Mouse (Mus musculus): ENCODE data around the gene 1700025G04Rik.

Gene 1700025G04Rik

GRCm38 (mm10) chr1:151958442-151958841, 131.5 kb downstream of the 1700025G04Rik start:
- H3K27me3 ChIP-seq (ENCODE audit: control insufficient read depth, insufficient read depth, low read length, poor library complexity, severe bottlenecking) = no peaks in the 10 kb centered on the region
- DNase-seq (ENCODE audit: low read depth, low spot score) = no peak
- H3K36me3 ChIP-seq (ENCODE audit: control insufficient read depth, insufficient read depth, low read length, poor library complexity, severe bottlenecking) = no peaks in the 10 kb centered on the region

- no peak for DNase-seq (ENCODE audit: low read depth, low spot score)
- no peaks in the 10 kb centered on the region for H3K36me3 ChIP-seq (ENCODE audit: control insufficient read depth, insufficient read depth, low read length, poor library complexity, severe bottlenecking)
- H3K27me3 ChIP-seq (ENCODE audit: control insufficient read depth, insufficient read depth, low read length, poor library complexity, severe bottlenecking) = no peaks in the 10 kb centered on the region
Observed at GRCm38 (mm10) chr1:151957669-151958068, 132.3 kb downstream of the 1700025G04Rik start.

- H3K27me3 ChIP-seq (ENCODE audit: control insufficient read depth, insufficient read depth, low read length, poor library complexity, severe bottlenecking) = no peaks in the 10 kb centered on the region
- no peaks in the 10 kb centered on the region for H3K36me3 ChIP-seq (ENCODE audit: control insufficient read depth, insufficient read depth, low read length, poor library complexity, severe bottlenecking)
- DNase-seq (ENCODE audit: low read depth, low spot score) = no peak
Observed at GRCm38 (mm10) chr1:151955866-151956265, 134.1 kb downstream of the 1700025G04Rik start.

GRCm38 (mm10) chr1:151953563-151953962, 136.4 kb downstream of the 1700025G04Rik start:
- H3K27me3 ChIP-seq (ENCODE audit: control insufficient read depth, insufficient read depth, low read length, poor library complexity, severe bottlenecking) = no peaks in the 10 kb centered on the region
- no peaks in the 10 kb centered on the region for H3K36me3 ChIP-seq (ENCODE audit: control insufficient read depth, insufficient read depth, low read length, poor library complexity, severe bottlenecking)
- no peak for DNase-seq (ENCODE audit: low read depth, low spot score)

- H3K36me3 ChIP-seq (ENCODE audit: control insufficient read depth, insufficient read depth, low read length, poor library complexity, severe bottlenecking) = no peaks in the 10 kb centered on the region
- DNase-seq (ENCODE audit: low read depth, low spot score) = no peak
- H3K27me3 ChIP-seq (ENCODE audit: control insufficient read depth, insufficient read depth, low read length, poor library complexity, severe bottlenecking) = no peaks in the 10 kb centered on the region
Observed at GRCm38 (mm10) chr1:151948065-151948464, 141.9 kb downstream of the 1700025G04Rik start.

GRCm38 (mm10) chr1:151947571-151947970, 142.4 kb downstream of the 1700025G04Rik start:
- no peaks in the 10 kb centered on the region for H3K36me3 ChIP-seq (ENCODE audit: control insufficient read depth, insufficient read depth, low read length, poor library complexity, severe bottlenecking)
- H3K27me3 ChIP-seq (ENCODE audit: control insufficient read depth, insufficient read depth, low read length, poor library complexity, severe bottlenecking) = no peaks in the 10 kb centered on the region
- no peak for DNase-seq (ENCODE audit: low read depth, low spot score)

- H3K27me3 ChIP-seq (ENCODE audit: control insufficient read depth, insufficient read depth, low read length, poor library complexity, severe bottlenecking) = no peaks in the 10 kb centered on the region
- H3K36me3 ChIP-seq (ENCODE audit: control insufficient read depth, insufficient read depth, low read length, poor library complexity, severe bottlenecking) = no peaks in the 10 kb centered on the region
- no peak for DNase-seq (ENCODE audit: low read depth, low spot score)
Observed at GRCm38 (mm10) chr1:151944457-151945223, 145.3 kb downstream of the 1700025G04Rik start.

- no peaks in the 10 kb centered on the region for H3K27me3 ChIP-seq (ENCODE audit: control insufficient read depth, insufficient read depth, low read length, poor library complexity, severe bottlenecking)
- no peaks in the 10 kb centered on the region for H3K36me3 ChIP-seq (ENCODE audit: control insufficient read depth, insufficient read depth, low read length, poor library complexity, severe bottlenecking)
- no peak for DNase-seq (ENCODE audit: low read depth, low spot score)
Observed at GRCm38 (mm10) chr1:151943681-151944237, 146.2 kb downstream of the 1700025G04Rik start.

- Histone ChIP-seq H3K27me3 (ENCODE audit: control insufficient read depth, insufficient read depth, low read length, poor library complexity, severe bottlenecking) (no peaks in the 10 kb centered on the region), H3K36me3 (ENCODE audit: control insufficient read depth, insufficient read depth, low read length, poor library complexity, severe bottlenecking) (no peaks in the 10 kb centered on the region)
- DNase-seq (ENCODE audit: low read depth, low spot score) = no peak
Observed at GRCm38 (mm10) chr1:151942972-151943654, 146.8 kb downstream of the 1700025G04Rik start.

- Histone ChIP-seq H3K36me3 (ENCODE audit: control insufficient read depth, insufficient read depth, low read length, poor library complexity, severe bottlenecking) (no peaks in the 10 kb centered on the region), H3K27me3 (ENCODE audit: control insufficient read depth, insufficient read depth, low read length, poor library complexity, severe bottlenecking) (no peaks in the 10 kb centered on the region)
- DNase-seq (ENCODE audit: low read depth, low spot score) = no peak
Observed at GRCm38 (mm10) chr1:151939987-151940386, 149.9 kb downstream of the 1700025G04Rik start.

- Histone ChIP-seq H3K36me3 (ENCODE audit: control insufficient read depth, insufficient read depth, low read length, poor library complexity, severe bottlenecking) (no peaks in the 10 kb centered on the region), H3K27me3 (ENCODE audit: control insufficient read depth, insufficient read depth, low read length, poor library complexity, severe bottlenecking) (no peaks in the 10 kb centered on the region)
- DNase-seq (ENCODE audit: low read depth, low spot score) = no peak
Observed at GRCm38 (mm10) chr1:151939510-151939909, 150.4 kb downstream of the 1700025G04Rik start.

GRCm38 (mm10) chr1:151933605-151934004, 156.3 kb downstream of the 1700025G04Rik start:
- H3K36me3 ChIP-seq (ENCODE audit: control insufficient read depth, insufficient read depth, low read length, poor library complexity, severe bottlenecking) = no peaks in the 10 kb centered on the region
- no peak for DNase-seq (ENCODE audit: low read depth, low spot score)

GRCm38 (mm10) chr1:151926826-151927225, 163.1 kb downstream of the 1700025G04Rik start:
- Histone ChIP-seq H3K27me3 (ENCODE audit: control insufficient read depth, insufficient read depth, low read length, poor library complexity, severe bottlenecking) (no peaks in the 10 kb centered on the region), H3K36me3 (ENCODE audit: control insufficient read depth, insufficient read depth, low read length, poor library complexity, severe bottlenecking) (no peaks in the 10 kb centered on the region)
- DNase-seq (ENCODE audit: low read depth, low spot score) = no peak

More at GRCm38 (mm10) chr1:151933605-151934004, 156.3 kb downstream of the 1700025G04Rik start:
- H3K27me3 ChIP-seq (ENCODE audit: control insufficient read depth, insufficient read depth, low read length, poor library complexity, severe bottlenecking) = no peaks in the 10 kb centered on the region

- Histone ChIP-seq H3K27me3 (ENCODE audit: control insufficient read depth, insufficient read depth, low read length, poor library complexity, severe bottlenecking) (no peaks in the 10 kb centered on the region), H3K36me3 (ENCODE audit: control insufficient read depth, insufficient read depth, low read length, poor library complexity, severe bottlenecking) (no peaks in the 10 kb centered on the region)
- DNase-seq (ENCODE audit: low read depth, low spot score) = no peak
Observed at GRCm38 (mm10) chr1:151926141-151926540, 163.8 kb downstream of the 1700025G04Rik start.

- no peaks in the 10 kb centered on the region for H3K36me3 ChIP-seq (ENCODE audit: control insufficient read depth, insufficient read depth, low read length, poor library complexity, severe bottlenecking)
- no peak for DNase-seq (ENCODE audit: low read depth, low spot score)
- no peaks in the 10 kb centered on the region for H3K27me3 ChIP-seq (ENCODE audit: control insufficient read depth, insufficient read depth, low read length, poor library complexity, severe bottlenecking)
Observed at GRCm38 (mm10) chr1:151925738-151926137, 164.2 kb downstream of the 1700025G04Rik start.

Data from splenic B cell, adult 2 months (primary cell).